Comparison of ENCODE assay signal across 8 mouse cellular contexts in genomic region chr19:45953286-45953685, GRCm38 (mm10). TPM values are rescaled to one million over a fixed set of nuclear protein-coding genes. Genes with fewer than 3 reads are reported as not detected.
A peak's percentile ranks its signal among the peaks of the same experiment; 100 is the strongest.
DNase-seq lines count a peak whose midpoint lies in the region; ATAC-seq and TF ChIP-seq lines count a peak whose summit lies in the region.

No protein-coding gene starts in this region.

- no peaks in the 10 kb centered on the region for H3K27me3 ChIP-seq in neural tube, embryonic 11.5 days (ENCODE audit: control insufficient read depth, insufficient read depth, low read length)
- H3K27me3 ChIP-seq in neural tube, embryonic 15.5 days (replicated peaks): no peaks in the 10 kb centered on the region

- 0 out of 2 replicates have a peak, but pooled peaks have one; percentile 29 for ATAC-seq in frontal cortex, adult (ENCODE audit: low TSS enrichment)
- no peak for ATAC-seq in neural tube, embryonic 11.5 days (ENCODE audit: insufficient read depth, low FRiP score, low TSS enrichment)
- no peak for ATAC-seq in neural tube, embryonic 15.5 days (ENCODE audit: low FRiP score)

- DNase-seq in frontal cortex, postnatal 25 days (ENCODE audit: low spot score in 2 of 2): no peak
- peak; percentile 34 for DNase-seq in neural tube, embryonic 11.5 days (ENCODE audit: low spot score)
- peak; percentile 16 for DNase-seq in left cerebral cortex, postnatal 4 days
- peak; percentile 62 for DNase-seq in thymus, postnatal 0 days (ENCODE audit: low spot score)
- DNase-seq in gastrocnemius, postnatal 4 days (ENCODE audit: low spot score in 2 of 2): no peak

- H3K4me1 ChIP-seq in neural tube, embryonic 11.5 days (ENCODE audit: control insufficient read depth, insufficient read depth, low read length): no peaks in the 10 kb centered on the region
- no peaks in the 10 kb centered on the region for H3K4me1 ChIP-seq in neural tube, embryonic 15.5 days
- H3K4me1 ChIP-seq in cortical plate, adult 2 months (ENCODE audit: control insufficient read depth, insufficient read depth, low read length): peaks cover 4% of the 10 kb centered on the region

- intact Hi-C loops in left cerebral cortex, postnatal 4 days (cut with DNase I): loop anchor here (5.0 kb wide), 1 partner anchor 141 kb away; no protein-coding TSS in a partner anchor

- peak; percentile 84 for TF ChIP-seq CTCF in cortical plate, adult 2 months (IDR thresholded peaks at IDR 0.05; ENCODE audit: extremely low read depth, insufficient read depth, low read length)

- H3K27ac ChIP-seq in neural tube, embryonic 11.5 days (ENCODE audit: low read depth, low read length): no peak overlapping the region
- H3K27ac ChIP-seq in neural tube, embryonic 15.5 days (replicated peaks): no peak overlapping the region
- no peak overlapping the region for H3K27ac ChIP-seq in cortical plate, adult 2 months (ENCODE audit: insufficient read depth, low read length)

- H3K9me3 ChIP-seq in neural tube, embryonic 11.5 days (ENCODE audit: control insufficient read depth, low read length): no peaks in the 10 kb centered on the region
- H3K9me3 ChIP-seq in neural tube, embryonic 15.5 days (replicated peaks): no peaks in the 10 kb centered on the region

- H3K36me3 ChIP-seq in neural tube, embryonic 11.5 days (ENCODE audit: control insufficient read depth, insufficient read depth, low read length): no peaks in the 10 kb centered on the region
- peaks cover 47% of the 10 kb centered on the region for H3K36me3 ChIP-seq in neural tube, embryonic 15.5 days

- 10% methylated on average over 3 of the region's 3 CpGs for WGBS in neural tube, embryonic 11.5 days
- WGBS in neural tube, embryonic 15.5 days: 5% methylated on average over 3 of the region's 3 CpGs

- no peak overlapping the region for H3K4me3 ChIP-seq in neural tube, embryonic 11.5 days (ENCODE audit: low read depth, low read length)
- H3K4me3 ChIP-seq in neural tube, embryonic 15.5 days (replicated peaks): no peak overlapping the region
- H3K4me3 ChIP-seq in cortical plate, adult 2 months (ENCODE audit: insufficient read depth, low read length): no peak overlapping the region

- no peak for TF ChIP-seq POLR2A in cortical plate, adult 2 months (IDR thresholded peaks at IDR 0.05; ENCODE audit: extremely low read depth, insufficient read depth, low read length)

- H3K9ac ChIP-seq in neural tube, embryonic 11.5 days (ENCODE audit: low read length): no peak overlapping the region
- no peak overlapping the region for H3K9ac ChIP-seq in neural tube, embryonic 15.5 days (replicated peaks)

- H3K4me2 ChIP-seq in neural tube, embryonic 11.5 days (ENCODE audit: low read depth): no peak overlapping the region
- no peak overlapping the region for H3K4me2 ChIP-seq in neural tube, embryonic 15.5 days

RNA-seq across cellular contexts. Expression of gene Armh3, which starts 45.0 kb away (rescaled TPM):
- 16.7 and 17.9 TPM in 2 replicates for polyA plus RNA-seq in neural tube, embryonic 11.5 days (2014; fragmentation: Nextera tagmentation; extraction: Ambion mirVana)
- 20.5 and 21.3 TPM in 2 replicates for polyA plus RNA-seq in neural tube, embryonic 15.5 days (2015; fragmentation: Nextera tagmentation; extraction: Ambion mirVana)
- polyA plus RNA-seq in cortical plate, adult 2 months (2012; rRNA removed): 16.0 and 16.2 TPM in 2 replicates
- total RNA-seq in left cerebral cortex, postnatal 4 days (2021): 10 to 100 TPM; 25.6 to 27.1 TPM
- polyA plus RNA-seq in thymus, postnatal 0 days (2015; fragmentation: Nextera tagmentation; extraction: Ambion mirVana): 10.4 and 10.7 TPM in 2 replicates
- total RNA-seq in gastrocnemius, postnatal 4 days (2021): 10 to 100 TPM; 16.0 to 19.0 TPM

RNA-seq across cellular contexts. Expression of gene Hps6, which starts 50.0 kb away (rescaled TPM):
- 2.6 and 2.9 TPM in 2 replicates for polyA plus RNA-seq in neural tube, embryonic 11.5 days (2014; fragmentation: Nextera tagmentation; extraction: Ambion mirVana)
- 5.4 and 7.8 TPM in 2 replicates for polyA plus RNA-seq in neural tube, embryonic 15.5 days (2015; fragmentation: Nextera tagmentation; extraction: Ambion mirVana)
- polyA plus RNA-seq in cortical plate, adult 2 months (2012; rRNA removed): 4.9 TPM in 2 replicates
- 1 to 10 TPM; 4.3 to 4.5 TPM for total RNA-seq in left cerebral cortex, postnatal 4 days (2021)
- 7.5 and 8.0 TPM in 2 replicates for polyA plus RNA-seq in thymus, postnatal 0 days (2015; fragmentation: Nextera tagmentation; extraction: Ambion mirVana)
- 1 to 10 TPM; 4.9 to 5.5 TPM for total RNA-seq in gastrocnemius, postnatal 4 days (2021)

Comparison
In these comparisons a context has a peak if more than half of its experiments do, and no peak if none do; other contexts are left out.
1. DNase-seq: peak in neural tube, embryonic 11.5 days (single experiment), left cerebral cortex, postnatal 4 days (single experiment) and thymus, postnatal 0 days (single experiment); none in frontal cortex, postnatal 25 days (0 of 2) and gastrocnemius, postnatal 4 days (0 of 2).